Mouse (Mus musculus): ENCODE results near the gene Cnpy3. TPM values are rescaled to one million over a fixed set of nuclear protein-coding genes. Genes with fewer than 3 reads are reported as not detected.
"Not testable (repeated sequence)": the region's sequence is repeated elsewhere in the genome, so short reads cannot be mapped to it uniquely, and the experiment has no call there.

Cnpy3 gene
- 79.0 and 79.3 TPM in 2 replicates for polyA plus RNA-seq (2015; fragmentation: Nextera tagmentation; extraction: Ambion mirVana)

DNA sequence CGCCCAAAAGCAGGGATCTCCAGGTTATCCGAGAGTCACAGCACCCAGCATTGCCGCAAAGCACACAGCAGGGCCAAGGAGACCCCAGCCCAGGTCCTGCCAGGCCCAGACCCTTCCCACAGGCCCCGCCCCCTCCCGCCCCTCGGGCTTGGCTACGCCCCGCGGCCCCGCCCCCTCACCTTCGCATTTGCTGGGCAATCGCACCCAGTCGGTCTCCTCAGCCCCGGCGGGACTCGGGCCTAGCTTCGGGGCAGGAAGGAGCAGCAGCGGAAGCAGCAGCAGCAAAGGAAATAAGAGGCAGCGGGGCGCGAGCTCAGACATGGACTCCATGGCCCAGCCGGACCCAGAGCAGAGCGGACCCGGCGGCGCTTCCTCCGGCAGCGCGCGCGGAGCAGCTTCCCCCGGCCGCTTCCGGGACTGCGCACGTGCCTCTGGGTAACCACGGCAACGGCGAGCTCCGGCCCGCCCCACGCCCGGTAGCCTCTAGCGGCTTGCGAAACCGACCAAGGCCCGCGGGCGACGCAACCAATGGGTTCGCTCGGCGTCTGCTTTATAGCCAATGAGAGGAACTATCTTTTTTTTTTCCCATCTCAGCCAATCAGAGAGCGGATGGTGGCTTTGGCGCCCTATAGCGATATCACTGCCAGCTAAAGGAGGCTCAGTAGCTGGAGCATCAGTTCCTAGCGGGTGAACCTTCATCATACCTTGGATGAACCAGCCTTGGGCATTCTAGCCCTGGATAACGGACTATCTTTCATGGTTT lies at the start of gene Cnpy3:
Gene Cnpy3 (minus strand): TSS at position 421 of the 763 bp plus-strand sequence.
- H3K27me3 ChIP-seq (replicated peaks) = no peaks in the 10 kb centered on the region
- H3K9me3 ChIP-seq = no peaks in the 10 kb centered on the region
- peak within 1 kb of the TSS; percentile 84 for H3K27ac ChIP-seq
- H3K4me3 ChIP-seq (replicated peaks) = peak within 1 kb of the TSS; percentile 68
- under 1% methylated on average over 57 of the region's 58 CpGs for WGBS
- peak; percentile 99 for ATAC-seq (ENCODE audit: insufficient read depth, low FRiP score, low read depth)
- H3K4me2 ChIP-seq = peak within 1 kb of the TSS; percentile 77
- H3K36me3 ChIP-seq = no peaks in the 10 kb centered on the region
- H3K4me1 ChIP-seq = peaks cover 10% of the 10 kb centered on the region
- H3K9ac ChIP-seq = peak within 1 kb of the TSS; percentile 63

DNA sequence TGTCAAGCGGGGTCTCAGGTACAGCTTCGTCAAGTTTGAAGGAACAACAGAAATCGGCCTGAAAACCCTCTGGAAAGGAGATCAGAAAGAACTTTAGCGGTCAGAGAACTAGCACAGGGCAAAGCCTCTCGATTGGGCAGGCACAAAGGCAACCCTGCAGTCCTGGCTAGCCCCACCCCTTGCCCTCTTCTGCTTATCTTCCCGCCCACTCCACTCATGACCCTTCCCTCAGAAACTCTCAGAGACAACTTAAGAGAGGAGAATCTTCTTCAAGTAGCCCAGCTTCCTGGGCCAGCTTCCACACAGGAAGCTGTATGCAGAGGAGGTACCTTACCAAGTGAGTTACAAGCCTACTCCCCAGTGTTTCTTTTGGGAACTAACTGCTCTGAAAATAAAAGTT lies 49.7 kb upstream of the Cnpy3 start:
- 83% methylated on average over 6 of the region's 6 CpGs for WGBS
- H3K27me3 ChIP-seq (replicated peaks) = no peaks in the 10 kb centered on the region
- no peaks in the 10 kb centered on the region for H3K4me1 ChIP-seq
- H3K9me3 ChIP-seq = no peaks in the 10 kb centered on the region
- H3K4me3 ChIP-seq (replicated peaks) = no peak overlapping the region
- peaks cover 21% of the 10 kb centered on the region for H3K36me3 ChIP-seq
- no peak overlapping the region for H3K9ac ChIP-seq
- no peak for ATAC-seq (ENCODE audit: insufficient read depth, low FRiP score, low read depth)
- no peak overlapping the region for H3K4me2 ChIP-seq
- no peak overlapping the region for H3K27ac ChIP-seq

DNA sequence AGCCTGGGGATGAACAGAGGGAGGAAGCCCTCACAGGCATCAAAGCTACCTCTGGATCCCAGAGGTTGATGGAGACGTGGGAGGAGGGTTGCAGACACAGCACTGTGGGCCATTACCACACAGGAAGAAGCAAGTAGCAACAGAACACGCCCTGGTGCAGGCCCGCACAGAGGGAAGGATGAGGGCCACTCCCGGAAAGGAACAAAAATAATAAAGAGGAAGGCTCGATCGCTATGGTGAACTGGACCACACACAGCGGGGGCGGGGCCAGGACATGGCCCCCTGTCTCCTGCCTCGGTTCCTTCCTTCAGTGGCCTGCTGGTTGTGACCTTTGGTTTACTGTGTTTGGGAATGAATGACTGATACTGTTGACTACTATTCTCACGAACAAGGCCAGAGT lies 47.7 kb upstream of the Cnpy3 start:
- WGBS = 73% methylated on average over 10 of the region's 10 CpGs
- Histone ChIP-seq H3K27me3 (replicated peaks) (no peaks in the 10 kb centered on the region), H3K4me2 (no peak overlapping the region), H3K27ac (no peak overlapping the region), H3K9me3 (no peaks in the 10 kb centered on the region), H3K9ac (no peak overlapping the region), H3K4me1 (no peaks in the 10 kb centered on the region), H3K4me3 (replicated peaks) (no peak overlapping the region), H3K36me3 (peaks cover 14% of the 10 kb centered on the region; the same call in 1 of the 2 replicates)
- ATAC-seq (ENCODE audit: insufficient read depth, low FRiP score, low read depth) = no peak

DNA sequence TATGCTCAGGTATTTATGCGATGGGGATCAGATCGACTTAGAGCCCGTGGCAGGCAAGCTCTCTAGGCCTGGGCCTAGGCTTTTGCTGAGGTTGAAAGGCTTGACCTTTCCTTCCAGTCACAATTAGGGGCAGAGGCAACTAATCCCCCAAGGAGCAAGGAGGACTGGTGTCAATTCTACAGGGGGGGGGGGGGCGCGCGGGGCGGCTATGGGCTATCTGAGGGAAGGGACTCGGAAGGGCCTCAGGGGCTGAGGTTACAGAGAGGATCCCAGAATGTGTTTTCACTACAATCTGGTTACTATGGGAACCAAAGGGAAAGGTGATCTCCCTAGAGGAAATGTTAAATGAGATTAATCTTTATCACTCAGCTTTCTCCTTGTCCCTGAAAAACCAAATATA lies 45.4 kb upstream of the Cnpy3 start:
- no peak overlapping the region for H3K27ac ChIP-seq
- no peak for ATAC-seq (ENCODE audit: insufficient read depth, low FRiP score, low read depth)
- H3K9ac ChIP-seq = no peak overlapping the region
- H3K4me2 ChIP-seq = no peak overlapping the region
- H3K9me3 ChIP-seq = no peaks in the 10 kb centered on the region
- no peaks in the 10 kb centered on the region for H3K4me1 ChIP-seq
- no peaks in the 10 kb centered on the region for H3K27me3 ChIP-seq (replicated peaks)
- peaks cover 14% of the 10 kb centered on the region; the same call in 1 of the 2 replicates for H3K36me3 ChIP-seq
- H3K4me3 ChIP-seq (replicated peaks) = no peak overlapping the region
- 42% methylated on average over 8 of the region's 8 CpGs for WGBS

DNA sequence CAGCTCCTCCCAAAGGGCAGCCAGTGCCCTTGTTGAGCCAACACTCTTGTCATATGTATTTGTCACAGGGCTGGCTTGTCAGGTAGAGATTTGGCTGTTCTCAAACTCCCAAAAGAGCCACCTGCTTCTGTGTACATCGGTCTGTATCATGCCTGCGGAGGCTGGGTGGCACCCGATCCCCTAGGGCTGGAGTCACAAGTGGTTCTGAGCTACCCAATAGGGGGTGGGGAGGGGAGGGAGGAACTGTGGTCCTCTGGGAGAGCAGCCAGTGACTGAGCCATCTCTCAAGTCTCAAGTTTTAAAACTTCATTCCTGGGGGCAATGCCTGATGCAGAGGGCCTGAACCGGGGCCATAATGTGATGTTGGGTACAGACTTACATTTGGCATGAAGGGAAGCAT lies 44.7 kb upstream of the Cnpy3 start:
- 85% methylated on average over 4 of the region's 4 CpGs for WGBS
- no peak overlapping the region for H3K9ac ChIP-seq
- no peaks in the 10 kb centered on the region for H3K9me3 ChIP-seq
- H3K27ac ChIP-seq = no peak overlapping the region
- no peak for ATAC-seq (ENCODE audit: insufficient read depth, low FRiP score, low read depth)
- H3K36me3 ChIP-seq = peaks cover 14% of the 10 kb centered on the region; the same call in 1 of the 2 replicates
- no peak overlapping the region for H3K4me3 ChIP-seq (replicated peaks)
- no peaks in the 10 kb centered on the region for H3K4me1 ChIP-seq
- H3K4me2 ChIP-seq = no peak overlapping the region
- no peaks in the 10 kb centered on the region for H3K27me3 ChIP-seq (replicated peaks)

DNA sequence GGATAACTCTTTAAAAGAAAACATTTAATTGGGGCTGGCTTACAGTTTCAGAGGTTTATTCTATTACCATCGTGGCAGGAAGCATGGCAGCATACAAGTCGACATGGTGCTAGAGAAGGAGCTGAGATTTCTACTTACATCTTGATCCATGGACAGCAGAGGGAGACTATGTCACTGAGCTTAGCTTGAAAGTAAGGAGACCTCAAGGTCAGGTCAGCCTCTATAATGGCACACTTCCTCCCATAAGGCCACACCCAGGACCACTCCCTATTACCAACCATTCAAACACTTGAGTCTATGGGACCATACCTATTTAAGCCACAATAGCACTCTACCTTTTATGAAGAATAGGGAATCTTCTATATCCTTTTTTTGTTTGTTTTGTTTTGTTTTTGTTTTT lies 40.9 kb upstream of the Cnpy3 start:
- H3K27me3 ChIP-seq (replicated peaks) = no peaks in the 10 kb centered on the region
- H3K4me3 ChIP-seq (replicated peaks) = no peak overlapping the region
- H3K36me3 ChIP-seq = no peaks in the 10 kb centered on the region
- H3K9ac ChIP-seq = no peak overlapping the region
- no peaks in the 10 kb centered on the region for H3K9me3 ChIP-seq
- no peak overlapping the region for H3K27ac ChIP-seq
- ATAC-seq (ENCODE audit: insufficient read depth, low FRiP score, low read depth) = no peak
- 79% methylated on average over 2 of the region's 2 CpGs for WGBS
- H3K4me1 ChIP-seq = no peaks in the 10 kb centered on the region
- no peak overlapping the region for H3K4me2 ChIP-seq

DNA sequence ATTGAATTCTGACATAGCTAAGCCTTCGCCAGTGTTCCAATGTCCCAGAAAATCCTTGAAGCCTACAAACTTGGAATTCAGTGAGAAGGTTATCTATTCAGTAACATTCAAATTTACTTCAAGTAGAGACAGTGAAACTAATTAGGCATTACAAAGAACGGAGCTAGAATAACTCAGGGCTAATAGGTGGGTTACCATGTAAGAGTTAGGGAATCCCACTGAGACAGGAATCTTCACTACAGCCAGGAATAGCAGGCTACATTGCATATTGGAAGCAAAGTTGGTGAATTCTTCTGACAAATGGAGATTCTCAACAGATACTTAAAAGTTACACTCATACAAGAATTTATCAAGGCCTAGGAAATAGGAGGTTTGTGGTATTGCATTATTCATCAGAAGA lies 36.0 kb upstream of the Cnpy3 start:
- not testable (repeated sequence) for H3K9me3 ChIP-seq; H3K4me3 ChIP-seq (replicated peaks); H3K4me1 ChIP-seq; H3K27me3 ChIP-seq (replicated peaks); H3K36me3 ChIP-seq; H3K9ac ChIP-seq; H3K27ac ChIP-seq; H3K4me2 ChIP-seq; ATAC-seq (ENCODE audit: insufficient read depth, low FRiP score, low read depth)
- 66% methylated on average over 2 of the region's 2 CpGs for WGBS

DNA sequence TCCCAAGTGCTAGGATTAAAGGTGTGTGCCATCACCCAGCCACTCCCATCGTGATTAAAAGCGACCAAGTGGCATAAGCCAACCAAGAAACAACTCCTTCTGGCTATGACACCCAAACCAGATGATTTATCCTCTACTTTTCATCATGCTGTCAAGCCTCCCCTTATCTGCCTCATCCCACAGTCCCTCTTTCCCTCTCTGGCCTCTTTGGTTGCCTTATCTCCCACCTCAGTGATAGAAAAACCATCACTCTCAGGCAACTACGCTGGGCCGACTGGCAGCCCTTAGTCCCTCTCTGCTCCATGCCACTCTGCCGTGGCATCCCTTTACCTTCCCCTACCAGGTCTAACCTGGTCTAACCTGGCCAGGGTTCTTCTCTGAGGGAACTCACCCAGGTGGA lies 34.9 kb upstream of the Cnpy3 start:
- H3K36me3 ChIP-seq = no peaks in the 10 kb centered on the region
- H3K9me3 ChIP-seq = no peaks in the 10 kb centered on the region
- 81% methylated on average over 5 of the region's 5 CpGs for WGBS
- H3K4me3 ChIP-seq (replicated peaks) = no peak overlapping the region
- ATAC-seq (ENCODE audit: insufficient read depth, low FRiP score, low read depth) = no peak
- no peaks in the 10 kb centered on the region for H3K4me1 ChIP-seq
- H3K27me3 ChIP-seq (replicated peaks) = no peaks in the 10 kb centered on the region
- no peak overlapping the region for H3K4me2 ChIP-seq
- H3K27ac ChIP-seq = no peak overlapping the region
- no peak overlapping the region for H3K9ac ChIP-seq

DNA sequence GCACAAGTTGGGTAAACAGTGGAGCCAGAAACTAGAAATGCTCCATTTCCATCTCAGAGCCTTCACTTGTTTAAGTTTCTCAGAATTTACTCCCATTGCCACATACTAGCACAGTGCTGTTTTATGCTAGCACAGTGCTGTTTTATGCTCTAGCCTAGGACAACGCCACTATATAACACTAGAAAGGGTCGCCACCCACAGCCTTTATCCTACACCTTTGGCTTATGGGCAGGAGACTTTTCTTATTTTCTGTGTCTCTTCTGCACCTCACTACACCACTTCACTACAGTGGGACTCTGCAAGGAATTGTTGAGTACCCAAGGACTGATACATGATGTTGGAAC lies 31.2 kb upstream of the Cnpy3 start:
- Histone ChIP-seq H3K9me3 (no peaks in the 10 kb centered on the region), H3K9ac (no peak overlapping the region), H3K36me3 (peaks cover 24% of the 10 kb centered on the region), H3K4me3 (replicated peaks) (peak overlapping the region; percentile 76), H3K4me2 (peak overlapping the region; percentile 60; the same call in 1 of the 2 replicates), H3K27me3 (replicated peaks) (no peaks in the 10 kb centered on the region), H3K27ac (peak overlapping the region; percentile 85), H3K4me1 (no peaks in the 10 kb centered on the region)
- 79% methylated on average over 2 of the region's 2 CpGs for WGBS
- ATAC-seq (ENCODE audit: insufficient read depth, low FRiP score, low read depth) = no peak

DNA sequence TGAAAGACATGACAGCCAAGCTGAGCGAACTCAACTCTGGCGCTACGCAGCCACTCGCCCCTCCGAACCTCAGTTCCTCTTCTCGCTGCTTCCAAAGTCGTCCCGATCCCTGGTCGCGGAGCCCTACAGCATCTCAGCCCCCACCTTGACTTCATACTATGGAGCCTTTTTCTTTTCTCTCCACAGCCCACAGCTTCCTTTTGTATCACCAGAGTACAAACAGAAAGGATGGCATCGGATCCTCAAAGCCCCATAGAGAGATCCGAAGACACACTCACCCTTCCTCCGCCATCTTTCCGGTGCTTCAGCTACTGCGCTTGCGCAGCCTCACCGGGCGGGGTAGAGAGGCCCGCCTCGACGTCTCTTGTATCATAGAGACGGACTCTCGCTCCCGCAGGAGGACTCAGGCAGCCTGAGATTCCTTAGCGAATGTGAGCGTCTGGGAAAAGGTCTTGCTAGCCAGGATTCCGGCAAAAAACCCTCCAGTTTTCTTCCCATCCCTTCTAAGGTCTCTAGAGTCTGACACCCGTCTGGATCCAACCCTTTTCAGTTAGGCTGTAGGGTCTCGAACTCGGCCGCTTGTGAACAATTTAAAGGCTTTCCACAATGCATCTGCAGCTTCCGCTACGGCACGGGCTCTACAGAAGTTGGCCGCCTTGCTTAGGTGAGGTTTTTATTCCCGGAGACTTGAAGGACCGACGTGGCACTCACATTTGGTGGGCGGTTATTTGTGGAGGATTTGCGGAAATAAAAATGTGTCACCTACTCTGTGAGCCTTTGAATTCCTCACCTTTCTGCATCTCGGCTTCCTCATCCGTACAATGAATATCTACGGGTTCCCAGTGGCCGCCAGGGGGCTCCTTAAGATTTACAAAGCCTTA lies 30.6 kb upstream of the Cnpy3 start, which contains the start of gene Rpl7l1:
Gene Rpl7l1 (minus strand): TSS at position 332 of the 881 bp plus-strand sequence.
- Histone ChIP-seq H3K9me3 (no peaks in the 10 kb centered on the region), H3K9ac (peak within 1 kb of the TSS; percentile 69), H3K27ac (peak within 1 kb of the TSS; percentile 85), H3K36me3 (peaks cover 30% of the 10 kb centered on the region), H3K4me3 (replicated peaks) (peak within 1 kb of the TSS; percentile 76), H3K4me2 (peak within 1 kb of the TSS; percentile 60), H3K27me3 (replicated peaks) (no peaks in the 10 kb centered on the region), H3K4me1 (no peaks in the 10 kb centered on the region)
- ATAC-seq (ENCODE audit: insufficient read depth, low FRiP score, low read depth) = peak; percentile 95
- WGBS = under 1% methylated on average over 44 of the region's 44 CpGs

DNA sequence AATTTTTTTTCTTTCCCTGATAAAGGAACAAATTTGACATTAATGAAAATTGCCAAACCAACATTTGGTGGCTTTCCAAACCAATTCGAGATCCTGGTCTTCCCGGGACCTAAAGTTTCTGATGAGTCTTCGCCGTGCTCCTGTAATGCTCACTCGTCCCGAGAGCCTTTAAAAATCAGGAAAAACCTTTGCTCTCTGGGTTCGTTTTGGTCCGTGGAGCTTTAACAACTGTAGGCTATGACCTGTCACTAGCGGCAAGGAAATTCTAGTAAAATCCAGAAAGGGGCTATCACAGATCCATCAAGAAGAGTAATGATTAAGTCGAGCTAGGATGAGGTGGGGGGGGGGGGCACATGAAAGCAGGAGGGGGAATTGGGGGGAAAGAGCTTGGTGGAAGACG lies 29.9 kb upstream of the Cnpy3 start:
- H3K4me3 ChIP-seq (replicated peaks) = peak overlapping the region; percentile 76
- H3K9ac ChIP-seq = peak overlapping the region; percentile 69
- H3K9me3 ChIP-seq = no peaks in the 10 kb centered on the region
- H3K4me1 ChIP-seq = no peaks in the 10 kb centered on the region
- peak overlapping the region; percentile 60 for H3K4me2 ChIP-seq
- ATAC-seq (ENCODE audit: insufficient read depth, low FRiP score, low read depth) = no peak
- peak overlapping the region; percentile 85 for H3K27ac ChIP-seq
- 3% methylated on average over 11 of the region's 11 CpGs for WGBS
- no peaks in the 10 kb centered on the region for H3K27me3 ChIP-seq (replicated peaks)
- peaks cover 36% of the 10 kb centered on the region for H3K36me3 ChIP-seq

DNA sequence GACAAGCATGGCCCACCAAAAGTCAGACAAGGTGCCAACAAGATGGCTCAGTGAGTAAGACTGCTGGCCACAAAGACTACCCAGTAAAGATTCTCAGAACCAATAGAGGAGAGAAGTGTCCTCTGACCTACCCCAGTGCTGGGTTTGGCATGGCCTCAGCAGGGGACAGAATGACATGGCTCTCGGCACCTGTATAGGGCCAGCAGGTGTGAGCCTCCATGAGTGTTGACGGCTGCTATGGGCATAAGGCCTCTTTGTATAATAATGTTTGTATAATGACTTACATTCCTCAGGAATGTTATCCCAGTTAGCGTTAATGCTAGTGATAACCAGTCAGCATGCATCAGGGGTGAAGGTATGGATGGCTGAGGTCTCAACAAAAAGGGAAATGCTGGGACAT lies 24.1 kb upstream of the Cnpy3 start:
- Histone ChIP-seq H3K9me3 (no peaks in the 10 kb centered on the region), H3K27ac (peak overlapping the region; percentile 36; the same call in 1 of the 2 replicates), H3K4me3 (replicated peaks) (no peak overlapping the region), H3K4me2 (no peak overlapping the region), H3K9ac (no peak overlapping the region), H3K36me3 (peaks cover 54% of the 10 kb centered on the region), H3K4me1 (peaks cover 11% of the 10 kb centered on the region), H3K27me3 (replicated peaks) (no peaks in the 10 kb centered on the region)
- no peak for ATAC-seq (ENCODE audit: insufficient read depth, low FRiP score, low read depth)
- WGBS = 58% methylated on average over 3 of the region's 3 CpGs

All from stomach, embryonic 15.5 days (tissue).